Comparison of ENCODE assay signal across 10 mouse cellular contexts in the genomic region with DNA sequence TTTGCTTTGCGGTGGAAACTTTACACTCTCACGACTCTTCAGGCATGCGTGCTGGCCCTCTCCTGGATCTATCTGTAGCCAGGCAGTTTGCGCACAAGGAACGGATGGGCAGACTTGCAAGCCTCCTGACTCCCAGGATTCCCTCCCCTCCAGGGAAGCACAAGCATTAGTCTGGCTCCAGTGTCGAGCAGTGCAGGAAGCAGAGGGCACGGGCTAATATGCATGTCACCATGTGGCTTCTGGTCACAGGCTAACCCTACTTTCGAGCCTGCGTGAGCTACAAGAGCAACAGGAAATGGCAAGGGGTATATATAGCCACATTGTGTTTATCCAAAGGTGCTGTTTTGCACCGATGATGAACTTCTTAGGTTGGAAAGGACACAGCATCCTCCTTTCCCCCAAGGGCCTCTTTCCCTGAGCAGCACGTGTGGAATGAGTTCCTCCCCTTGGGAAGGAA. TPM values are rescaled to one million over a fixed set of nuclear protein-coding genes. Genes with fewer than 3 reads are reported as not detected.
A peak's percentile ranks its signal among the peaks of the same experiment; 100 is the strongest.
DNase-seq lines count a peak whose midpoint lies in the region; ATAC-seq and TF ChIP-seq lines count a peak whose summit lies in the region.
"Had no signal": no experiment of that assay in that cellular context is flagged by ENCODE, and none has a peak within 500 bp of the region (broad histone marks: within the 10 kb centered on the region; RNA-seq: fewer than 3 reads in every experiment).

No protein-coding gene starts in this region.

- H3K4me1 ChIP-seq in hindbrain, embryonic 10.5 days (replicated peaks), result peaks cover 24% of the 10 kb centered on the region
- H3K4me1 ChIP-seq in hindbrain, embryonic 11.5 days (replicated peaks; ENCODE audit: control insufficient read depth, insufficient read depth, low read length), result 0 out of 2 replicates have a peak, but pooled peaks cover 3% of the 10 kb centered on the region
- H3K4me1 ChIP-seq in CH12.LX (ENCODE audit: control insufficient read depth in 1 of 2, insufficient read depth in 2 of 2), result peaks cover 46 to 98% of the 10 kb centered on the region in 2 experiments
- peaks cover 11% of the 10 kb centered on the region; the same call in 1 of the 2 replicates for H3K4me1 ChIP-seq in heart, postnatal 0 days (ENCODE audit: control insufficient read depth, insufficient read depth)
- peaks cover 0 to 33% of the 10 kb centered on the region in 2 experiments; a peak in 2 of 4 replicates for H3K4me1 ChIP-seq in liver, embryonic 14.5 days (replicated peaks; ENCODE audit: control insufficient read depth in 2 of 2, insufficient read depth in 2 of 2, low read length in 1 of 2)
- H3K4me1 ChIP-seq in midbrain, embryonic 16.5 days (ENCODE audit: control insufficient read depth, insufficient read depth, low read length), result no peaks in the 10 kb centered on the region

- H3K27ac ChIP-seq in hindbrain, embryonic 10.5 days, result peak overlapping the region; percentile 35; the same call in 1 of the 2 replicates
- H3K27ac ChIP-seq in hindbrain, embryonic 11.5 days (ENCODE audit: low read depth, low read length), result no peak overlapping the region
- H3K27ac ChIP-seq in CH12.LX (ENCODE audit: insufficient read depth, low read depth), result peak overlapping the region; percentile 75
- H3K27ac ChIP-seq in heart, postnatal 0 days (ENCODE audit: low read depth), result peak overlapping the region; percentile 79
- H3K27ac ChIP-seq in liver, embryonic 14.5 days, result no peak overlapping the region
- H3K27ac ChIP-seq in midbrain, embryonic 16.5 days (ENCODE audit: low read length), result no peak overlapping the region

- 67% methylated on average over 11 of the region's 11 CpGs for WGBS in hindbrain, embryonic 10.5 days
- 71% methylated on average over 11 of the region's 11 CpGs for WGBS in hindbrain, embryonic 11.5 days
- WGBS in heart, postnatal 0 days, result 50% methylated on average over 11 of the region's 11 CpGs
- WGBS in liver, embryonic 14.5 days (ENCODE audit: insufficient replicate concordance), result 41% methylated on average over 11 of the region's 11 CpGs
- WGBS in midbrain, embryonic 16.5 days, result 77% methylated on average over 11 of the region's 11 CpGs

- H3K79me2 ChIP-seq in CH12.LX (replicated peaks; ENCODE audit: control insufficient read depth, extremely low read depth, insufficient read depth, poor library complexity, severe bottlenecking), result peaks cover 66% of the 10 kb centered on the region

- H3K36me3 ChIP-seq in hindbrain, embryonic 10.5 days, result no peaks in the 10 kb centered on the region
- no peaks in the 10 kb centered on the region for H3K36me3 ChIP-seq in hindbrain, embryonic 11.5 days (ENCODE audit: control insufficient read depth, insufficient read depth, low read length)
- peaks cover 0 to 20% of the 10 kb centered on the region in 2 experiments for H3K36me3 ChIP-seq in CH12.LX (replicated peaks in 1 of 2; ENCODE audit: control insufficient read depth in 1 of 2, insufficient read depth in 1 of 2, low read length in 1 of 2)
- no peaks in the 10 kb centered on the region for H3K36me3 ChIP-seq in heart, postnatal 0 days (replicated peaks; ENCODE audit: control insufficient read depth, insufficient read depth, low read length)
- no peaks in the 10 kb centered on the region for H3K36me3 ChIP-seq in liver, embryonic 14.5 days (replicated peaks; ENCODE audit: control insufficient read depth, insufficient read depth, low read depth)
- no peaks in the 10 kb centered on the region for H3K36me3 ChIP-seq in midbrain, embryonic 16.5 days (ENCODE audit: control insufficient read depth, insufficient read depth, low read length)

- no peak overlapping the region for H3K4me3 ChIP-seq in hindbrain, embryonic 10.5 days
- no peak overlapping the region for H3K4me3 ChIP-seq in hindbrain, embryonic 11.5 days (ENCODE audit: low read depth, low read length)
- H3K4me3 ChIP-seq in CH12.LX (replicated peaks in 1 of 3; ENCODE audit: low read depth in 2 of 3, low read length in 2 of 3, poor library complexity in 1 of 3), result peak overlapping the region in 1 of 3 experiments; percentile 5
- H3K4me3 ChIP-seq in heart, postnatal 0 days (ENCODE audit: low read depth, low read length), result no peak overlapping the region
- H3K4me3 ChIP-seq in liver, embryonic 14.5 days (ENCODE audit: insufficient read depth in 1 of 2, low read depth in 2 of 2, low read length in 2 of 2), result no peak overlapping the region
- no peak overlapping the region for H3K4me3 ChIP-seq in midbrain, embryonic 16.5 days (ENCODE audit: low read depth, low read length)

- ATAC-seq in hindbrain, embryonic 11.5 days (ENCODE audit: low FRiP score), result no peak
- ATAC-seq in heart, postnatal 0 days (ENCODE audit: insufficient read depth, low read depth), result peak; percentile 28
- ATAC-seq in liver, embryonic 14.5 days (ENCODE audit: insufficient read depth), result peak; percentile 23; the same call in 1 of the 2 replicates
- ATAC-seq in midbrain, embryonic 16.5 days, result no peak

- in situ Hi-C loops in CH12.LX (cut with MboI; ENCODE audit: low pct_ligation_motif_present, low pct_unique_long_range_greater_than_20kb, low sequenced_read_pairs), result no loop called here

- dilution Hi-C loops in CH12.LX (cut with MboI; ENCODE audit: extremely low pct_ligation_motif_present, extremely low pct_unique_long_range_greater_than_20kb, low sequenced_read_pairs), result no loop called here

- no peak for TF ChIP-seq CTCF in CH12.LX (conservative IDR thresholded peaks at IDR 0.05 in 1 of 2, IDR thresholded peaks at IDR 0.05 in 1 of 2; ENCODE audit: low read depth in 2 of 2, low read length in 2 of 2)
- TF ChIP-seq CTCF in heart, postnatal 0 days (IDR thresholded peaks at IDR 0.05; ENCODE audit: low read depth), result no peak
- TF ChIP-seq CTCF in liver, embryonic 14.5 days (IDR thresholded peaks at IDR 0.05; ENCODE audit: low read depth), result no peak

- no peak overlapping the region for H3K4me2 ChIP-seq in hindbrain, embryonic 11.5 days (replicated peaks; ENCODE audit: low read depth, low read length)
- H3K4me2 ChIP-seq in CH12.LX (ENCODE audit: insufficient read depth, low read depth, poor library complexity, severe bottlenecking), result peak overlapping the region; percentile 54
- no peak overlapping the region for H3K4me2 ChIP-seq in heart, postnatal 0 days (ENCODE audit: low read depth, low read length)
- H3K4me2 ChIP-seq in liver, embryonic 14.5 days (ENCODE audit: low read depth), result no peak overlapping the region
- H3K4me2 ChIP-seq in midbrain, embryonic 16.5 days (ENCODE audit: low read length), result no peak overlapping the region

- TF ChIP-seq POLR2A in CH12.LX (IDR thresholded peaks at IDR 0.05; ENCODE audit: low read depth, low read length), result peak; percentile 24; the same call in 1 of the 2 replicates

- no peak for DNase-seq in hindbrain, embryonic 10.5 days (ENCODE audit: low spot score)
- DNase-seq in hindbrain, embryonic 11.5 days (ENCODE audit: low spot score), result no peak
- DNase-seq in CH12.LX (ENCODE audit: extremely low read depth), result no peak
- DNase-seq in heart, postnatal 0 days (ENCODE audit: low spot score), result peak; percentile 22
- DNase-seq in liver, embryonic 14.5 days (ENCODE audit: low read depth in 3 of 3, low spot score in 3 of 3), result no peak
- no peak for DNase-seq in left cerebral cortex, postnatal 10 days (ENCODE audit: extremely low spot score in 1 of 2, low spot score in 2 of 2)
- DNase-seq in layer of hippocampus, postnatal 36 days, result no peak
- DNase-seq: cerebellum, postnatal 10 days; layer of hippocampus, adult 9-11 months had no signal

- peak; percentile 47; the same call in 1 of the 2 replicates for TF ChIP-seq EP300 in CH12.LX (IDR thresholded peaks at IDR 0.05; ENCODE audit: low read length)
- TF ChIP-seq EP300 in heart, postnatal 0 days (IDR thresholded peaks at IDR 0.05; ENCODE audit: low read depth), result peak; percentile 72; the same call in 1 of the 2 replicates
- TF ChIP-seq EP300 in liver, embryonic 14.5 days (IDR thresholded peaks at IDR 0.05; ENCODE audit: low read depth), result no peak

- no peaks in the 10 kb centered on the region for H3K9me3 ChIP-seq in hindbrain, embryonic 10.5 days
- no peaks in the 10 kb centered on the region for H3K9me3 ChIP-seq in hindbrain, embryonic 11.5 days (ENCODE audit: control insufficient read depth, low read length)
- no peaks in the 10 kb centered on the region for H3K9me3 ChIP-seq in CH12.LX (replicated peaks; ENCODE audit: low read length)
- H3K9me3 ChIP-seq in heart, postnatal 0 days (replicated peaks; ENCODE audit: control insufficient read depth, low read length), result no peaks in the 10 kb centered on the region
- H3K9me3 ChIP-seq in liver, embryonic 14.5 days (ENCODE audit: control insufficient read depth, low read length), result no peaks in the 10 kb centered on the region
- no peaks in the 10 kb centered on the region for H3K9me3 ChIP-seq in midbrain, embryonic 16.5 days (replicated peaks; ENCODE audit: control insufficient read depth, low read length, poor library complexity, severe bottlenecking)

- 0 out of 2 replicates have a peak, but pooled peaks cover 2% of the 10 kb centered on the region for H3K27me3 ChIP-seq in hindbrain, embryonic 10.5 days (ENCODE audit: insufficient read depth, poor library complexity, severe bottlenecking)
- H3K27me3 ChIP-seq in hindbrain, embryonic 11.5 days (ENCODE audit: control insufficient read depth, insufficient read depth, low read length), result no peaks in the 10 kb centered on the region
- no peaks in the 10 kb centered on the region for H3K27me3 ChIP-seq in CH12.LX (replicated peaks)
- H3K27me3 ChIP-seq in heart, postnatal 0 days (ENCODE audit: control insufficient read depth, insufficient read depth, low read length), result no peaks in the 10 kb centered on the region
- no peaks in the 10 kb centered on the region; the same call in 1 of the 2 replicates for H3K27me3 ChIP-seq in liver, embryonic 14.5 days (ENCODE audit: control insufficient read depth, insufficient read depth, low read length)
- peaks cover 3% of the 10 kb centered on the region; the same call in 1 of the 2 replicates for H3K27me3 ChIP-seq in midbrain, embryonic 16.5 days (ENCODE audit: control insufficient read depth, insufficient read depth, low read depth, low read length)

- TF ChIP-seq RAD21 in CH12.LX (IDR thresholded peaks at IDR 0.05; ENCODE audit: low read depth, low read length), result no peak

- intact Hi-C loops in left cerebral cortex, postnatal 10 days (cut with DNase I), result no loop called here

- H3K9ac ChIP-seq in hindbrain, embryonic 11.5 days (ENCODE audit: low read depth, low read length), result no peak overlapping the region
- H3K9ac ChIP-seq in CH12.LX (ENCODE audit: insufficient read depth, low read depth), result peak overlapping the region; percentile 48
- no peak overlapping the region for H3K9ac ChIP-seq in heart, postnatal 0 days (replicated peaks; ENCODE audit: low read depth, low read length)
- no peak overlapping the region for H3K9ac ChIP-seq in liver, embryonic 14.5 days (replicated peaks)
- no peak overlapping the region for H3K9ac ChIP-seq in midbrain, embryonic 16.5 days (ENCODE audit: low read depth, low read length)

RNA-seq across cellular contexts. Expression of gene Fli1, which starts 38.6 kb away (rescaled TPM):
- 23.1 and 26.2 TPM in 2 replicates for polyA plus RNA-seq in hindbrain, embryonic 10.5 days (2016; fragmentation: Nextera tagmentation; extraction: Ambion mirVana)
- 18.6 and 22.2 TPM in 2 replicates for polyA plus RNA-seq in hindbrain, embryonic 11.5 days (2014; fragmentation: Nextera tagmentation; extraction: Ambion mirVana)
- total RNA-seq in CH12.LX (2012; rRNA removed) (20.8 and 23.3 TPM in 2 replicates), CH12.LX (2014; rRNA removed) (29.3 TPM in 2 replicates)
- polyA plus RNA-seq in CH12.LX (2012; ENCODE audit: insufficient read length, low read depth), result 20.3 and 20.6 TPM in 2 replicates
- total RNA-seq in heart, postnatal 0 days (2014; rRNA removed; ENCODE audit: low replicate concordance), result 25.9 and 29.5 TPM in 2 replicates
- 19.0 and 19.2 TPM in 2 replicates for polyA plus RNA-seq in heart, postnatal 0 days (2015; fragmentation: Nextera tagmentation; extraction: Ambion mirVana)
- 2.0 and 2.5 TPM in 2 replicates for polyA plus RNA-seq in liver, embryonic 14.5 days (2012; rRNA removed)
- polyA plus RNA-seq in liver, embryonic 14.5 days (2014; fragmentation: Nextera tagmentation; extraction: Ambion mirVana), result 6.2 and 6.9 TPM in 2 replicates
- 10 to 100 TPM in 1 of 2 experiments, 1 to 10 TPM in 1; 8.6 to 12.0 TPM for total RNA-seq in left cerebral cortex, postnatal 10 days (2021)
- 1 to 10 TPM; 5.4 to 6.3 TPM for total RNA-seq in layer of hippocampus, postnatal 36 days (2021)
- 6.0 and 7.2 TPM in 2 replicates for polyA plus RNA-seq in midbrain, embryonic 16.5 days (2015; fragmentation: Nextera tagmentation; extraction: Ambion mirVana)

Comparison
In these comparisons a context has a peak if more than half of its experiments do, and no peak if none do; other contexts are left out.
1. H3K27ac ChIP-seq: peak in hindbrain, embryonic 10.5 days (single experiment), CH12.LX (single experiment) and heart, postnatal 0 days (single experiment); none in hindbrain, embryonic 11.5 days (single experiment), liver, embryonic 14.5 days (single experiment) and midbrain, embryonic 16.5 days (single experiment).
2. ATAC-seq: peak in heart, postnatal 0 days (single experiment) and liver, embryonic 14.5 days (single experiment); none in hindbrain, embryonic 11.5 days (single experiment) and midbrain, embryonic 16.5 days (single experiment).